Mouse (Mus musculus) limb, embryonic 14.5 days (tissue): ENCODE measurements at regions not wholly inside any gene's neighbourhood (a gene's known extent, or its start where the extent isn't known, plus 50 kb on each side); places are given as distances from the start of the nearest gene placed in this dataset.

Source experiments
- ATAC-seq: fragments of 200-750 bp; cut with Nextera tagmentation; 2 replicates; pipeline ENCODE4 v1.8.0; 2017; ENCODE audit warnings: low read depth, moderate number of reproducible peaks, moderate TSS enrichment; ENCODE audit not compliant: low FRiP score
- DNase-seq: peaks from one replicate; pipeline ENCODE4 v3.0.0-alpha.2; 2015; ENCODE audit warnings: low spot score
- H3K27ac ChIP-seq: fragments of 300-500 bp; sonication (generic); replicated peaks from 2 replicates; pipeline ENCODE4 v1.5.1; 2014; ENCODE audit warnings: low read depth, mild to moderate bottlenecking, low read length, moderate library complexity, mixed read lengths
- H3K27me3 ChIP-seq: fragments of 300-500 bp; sonication (generic); 2 replicates; pipeline ENCODE4 v1.6.1; 2014; ENCODE audit warnings: low read length, mixed read lengths; ENCODE audit not compliant: control insufficient read depth, insufficient read depth
- H3K36me3 ChIP-seq: fragments of 300-500 bp; sonication (generic); 2 replicates; pipeline ENCODE4 v1.6.1; 2014; ENCODE audit warnings: mild to moderate bottlenecking, low read length, moderate library complexity, mixed read lengths; ENCODE audit not compliant: control insufficient read depth, insufficient read depth
- H3K4me1 ChIP-seq: fragments of 300-500 bp; sonication (generic); 2 replicates; pipeline ENCODE4 v1.6.1; 2014; ENCODE audit warnings: antibody characterized with exemption, low read length, mixed read lengths; ENCODE audit not compliant: control insufficient read depth, insufficient read depth
- H3K4me2 ChIP-seq: fragments of 300-500 bp; sonication (generic); replicated peaks from 2 replicates; pipeline ENCODE4 v1.6.1; 2014; ENCODE audit warnings: low read depth, mild to moderate bottlenecking, low read length, moderate library complexity; ENCODE audit not compliant: severe bottlenecking
- H3K4me3 ChIP-seq: fragments of 300-500 bp; sonication (generic); replicated peaks from 2 replicates; pipeline ENCODE4 v1.5.1; 2014; ENCODE audit warnings: low read length
- H3K9ac ChIP-seq: fragments of 300-500 bp; sonication (generic); 2 replicates; pipeline ENCODE4 v1.6.1; 2014; ENCODE audit warnings: mild to moderate bottlenecking, low read depth, low read length, moderate library complexity; ENCODE audit not compliant: severe bottlenecking
- H3K9me3 ChIP-seq: fragments of 300-500 bp; sonication (generic); 2 replicates; pipeline ENCODE4 v1.6.1; 2016; ENCODE audit warnings: low read length; ENCODE audit not compliant: control insufficient read depth
- POLR2A ChIP-seq: fragments of 200-500 bp; IDR thresholded peaks from 2 replicates; pipeline ENCODE4 v1.8.0; 2012; ENCODE audit warnings: inconsistent platforms, mild to moderate bottlenecking, moderate library complexity, borderline replicate concordance; ENCODE audit not compliant: insufficient read depth, insufficient read length; ENCODE audit errors: extremely low read depth
- WGBS: fragments of 180-500 bp; shearing (Covaris S2); extraction: QIAGEN DNeasy Blood & Tissue Kit; methylation state at CpG from one replicate; pipeline ENCODE4 v1.1.7; 2014; 5-methylcytosine and 5-hydroxymethylcytosine counted together

DNA sequence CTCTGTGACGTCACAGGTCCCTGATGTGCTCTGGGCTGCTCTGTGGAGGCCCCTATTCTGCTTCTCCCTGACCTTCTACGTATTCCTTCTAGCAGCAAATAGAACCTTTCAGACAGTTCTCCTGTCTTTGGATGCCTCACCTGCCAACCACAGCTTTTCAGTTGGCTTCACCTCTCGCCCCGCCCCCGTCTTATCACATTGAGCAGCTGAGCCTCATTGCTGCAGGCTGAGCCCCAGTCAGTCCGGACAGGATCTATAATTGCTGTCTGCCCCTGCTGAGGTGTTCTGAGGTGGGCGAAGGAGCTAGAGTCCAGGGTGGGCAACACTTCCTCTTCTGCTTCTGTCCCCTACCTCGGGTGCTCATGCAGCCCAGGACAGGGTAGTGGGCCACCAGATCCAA is 556.5 kb downstream of the Gm19410 start:
- Histone ChIP-seq H3K9me3 (no peaks in the 10 kb centered on the region), H3K27me3 (no peaks in the 10 kb centered on the region), H3K4me3 (no peak overlapping the region), H3K4me2 (no peak overlapping the region), H3K9ac (no peak overlapping the region), H3K4me1 (peaks cover 7% of the 10 kb centered on the region; the same call in 1 of the 2 replicates), H3K36me3 (no peaks in the 10 kb centered on the region), H3K27ac (no peak overlapping the region)
- DNase-seq (no peak), ATAC-seq (no peak)
- 72% methylated on average over 8 of the region's 8 CpGs for WGBS
- TF ChIP-seq POLR2A: no peak

- Histone ChIP-seq H3K4me3 (no peak overlapping the region), H3K9ac (no peak overlapping the region), H3K4me1 (peaks cover 7% of the 10 kb centered on the region; the same call in 1 of the 2 replicates), H3K27ac (no peak overlapping the region), H3K36me3 (no peaks in the 10 kb centered on the region), H3K27me3 (no peaks in the 10 kb centered on the region), H3K4me2 (no peak overlapping the region), H3K9me3 (no peaks in the 10 kb centered on the region)
- no peak for DNase-seq
- TF ChIP-seq POLR2A: no peak
- ATAC-seq: no peak
- 76% methylated on average over 7 of the region's 7 CpGs for WGBS
Measured at GRCm38 (mm10) chr8:36322578-36322977, 557.0 kb downstream of the Gm19410 start.

DNA sequence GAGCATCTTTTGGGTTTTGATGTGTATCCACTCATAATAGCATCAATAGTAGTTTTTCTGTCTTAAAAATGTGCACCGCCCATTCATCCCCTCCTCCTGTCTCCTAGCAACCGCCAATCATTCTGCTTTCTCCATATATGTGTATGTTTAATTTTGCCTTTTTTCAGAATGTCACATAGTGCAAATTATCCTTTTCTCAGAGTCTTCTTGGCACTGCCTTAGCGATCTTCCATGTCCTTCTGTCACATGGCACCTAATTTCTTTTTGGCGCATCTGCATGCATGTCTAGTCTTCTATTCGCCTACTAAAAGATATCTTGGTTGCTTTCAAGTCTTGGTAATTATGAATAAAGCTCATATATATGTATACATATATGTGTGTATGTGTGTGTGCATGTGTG is 573.0 kb downstream of the Gm19410 start:
- H3K4me2 ChIP-seq: no peak overlapping the region
- WGBS: 93% methylated on average over 5 of the region's 5 CpGs

GRCm38 (mm10) chr8:36339449-36339848 is 573.9 kb downstream of the Gm19410 start:
- H3K9ac ChIP-seq: no peak overlapping the region
- no peaks in the 10 kb centered on the region for H3K9me3 ChIP-seq
- H3K4me2 ChIP-seq: no peak overlapping the region
- 86% methylated on average over 6 of the region's 6 CpGs for WGBS
- no peak overlapping the region for H3K27ac ChIP-seq
- H3K4me3 ChIP-seq: no peak overlapping the region
- no peak for TF ChIP-seq POLR2A
- DNase-seq (no peak), ATAC-seq (no peak)
- no peaks in the 10 kb centered on the region for H3K27me3 ChIP-seq
- no peaks in the 10 kb centered on the region for H3K36me3 ChIP-seq
- peaks cover 9% of the 10 kb centered on the region for H3K4me1 ChIP-seq

More for the DNA sequence above, 573.0 kb downstream of the Gm19410 start:
- peaks cover 9% of the 10 kb centered on the region for H3K4me1 ChIP-seq
- no peak overlapping the region for H3K4me3 ChIP-seq
- DNase-seq: no peak
- no peak for TF ChIP-seq POLR2A
- no peaks in the 10 kb centered on the region for H3K27me3 ChIP-seq
- no peak overlapping the region for H3K9ac ChIP-seq
- no peaks in the 10 kb centered on the region for H3K36me3 ChIP-seq
- H3K27ac ChIP-seq: no peak overlapping the region
- no peak for ATAC-seq
- no peaks in the 10 kb centered on the region for H3K9me3 ChIP-seq

GRCm38 (mm10) chr8:36340454-36340853 is 574.9 kb downstream of the Gm19410 start:
- Histone ChIP-seq H3K4me3 (no peak overlapping the region), H3K9ac (no peak overlapping the region), H3K36me3 (no peaks in the 10 kb centered on the region), H3K9me3 (no peaks in the 10 kb centered on the region), H3K27ac (no peak overlapping the region), H3K4me2 (no peak overlapping the region), H3K27me3 (no peaks in the 10 kb centered on the region), H3K4me1 (peaks cover 9% of the 10 kb centered on the region)
- TF ChIP-seq POLR2A: no peak
- no peak for ATAC-seq
- 52% methylated on average over 3 of the region's 3 CpGs for WGBS
- DNase-seq: no peak

DNA sequence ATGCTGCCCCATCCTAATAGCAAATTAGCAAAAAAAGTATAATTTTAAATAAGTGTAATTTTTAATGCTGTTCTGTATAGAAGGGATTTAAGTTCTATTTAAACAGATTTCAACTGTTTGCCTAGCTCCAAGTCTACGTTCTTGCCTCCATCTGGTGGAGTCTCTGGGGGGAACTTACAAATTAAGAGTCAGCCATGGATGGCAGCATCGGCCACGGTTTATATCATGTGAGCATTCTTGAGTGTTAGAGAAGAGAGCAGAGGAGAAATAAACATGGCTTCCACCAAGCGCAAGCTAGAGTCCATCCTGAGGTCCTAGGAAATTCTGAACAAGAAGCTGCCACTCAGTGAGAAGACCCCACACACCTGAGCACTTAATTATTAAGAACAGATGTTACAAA is 576.4 kb downstream of the Gm19410 start:
- Histone ChIP-seq H3K27me3 (no peaks in the 10 kb centered on the region), H3K36me3 (no peaks in the 10 kb centered on the region), H3K27ac (no peak overlapping the region), H3K9ac (no peak overlapping the region), H3K4me3 (no peak overlapping the region), H3K4me2 (no peak overlapping the region), H3K4me1 (peaks cover 9% of the 10 kb centered on the region), H3K9me3 (no peaks in the 10 kb centered on the region)
- ATAC-seq (no peak), DNase-seq (no peak)
- TF ChIP-seq POLR2A: no peak
- 46% methylated on average over 4 of the region's 4 CpGs for WGBS
